Mouse (Mus musculus): ENCODE results near the gene Cenpp.

Gene Cenpp

DNA sequence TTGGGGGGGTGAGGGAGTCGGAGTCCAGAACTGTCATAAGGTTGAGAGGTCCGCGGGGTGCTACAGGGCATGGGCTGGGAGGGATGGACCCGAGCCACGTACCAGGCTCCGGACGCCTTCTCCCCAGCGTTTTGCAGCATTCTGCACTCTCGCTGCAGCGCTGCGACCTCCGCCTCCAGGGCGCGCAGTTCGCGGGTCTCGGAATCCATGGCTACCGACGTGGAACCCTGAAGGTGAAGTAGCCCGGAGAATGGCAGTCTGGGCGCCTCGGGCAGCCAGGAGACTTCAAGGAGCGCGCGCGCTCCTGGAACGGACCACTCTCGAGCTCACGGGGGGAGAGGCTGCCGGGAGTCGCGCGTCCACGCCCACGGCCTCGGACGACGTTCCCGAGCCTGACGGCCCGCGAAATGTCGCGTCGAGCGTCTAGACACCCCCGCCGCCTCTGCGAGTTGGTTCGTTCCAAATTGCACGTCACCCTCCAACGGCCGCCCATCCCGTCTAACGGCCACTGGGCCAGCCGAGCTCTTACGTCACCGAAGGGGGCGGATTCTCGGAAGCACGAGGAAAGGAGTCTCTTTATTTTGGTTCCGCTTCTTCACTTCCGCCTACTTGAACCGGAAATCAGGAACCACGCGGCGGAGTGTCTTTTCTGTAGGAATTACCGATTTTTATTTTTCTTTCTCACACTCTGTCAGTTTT, at the start of gene Cenpp, which contains the start of gene Nol8:
Cenpp (minus strand) TSS at position 305 of the 699 bp plus-strand sequence.
Nol8 (plus strand) TSS at position 598 of the 699 bp plus-strand sequence.
- peak; percentile 99 for DNase-seq

DNA sequence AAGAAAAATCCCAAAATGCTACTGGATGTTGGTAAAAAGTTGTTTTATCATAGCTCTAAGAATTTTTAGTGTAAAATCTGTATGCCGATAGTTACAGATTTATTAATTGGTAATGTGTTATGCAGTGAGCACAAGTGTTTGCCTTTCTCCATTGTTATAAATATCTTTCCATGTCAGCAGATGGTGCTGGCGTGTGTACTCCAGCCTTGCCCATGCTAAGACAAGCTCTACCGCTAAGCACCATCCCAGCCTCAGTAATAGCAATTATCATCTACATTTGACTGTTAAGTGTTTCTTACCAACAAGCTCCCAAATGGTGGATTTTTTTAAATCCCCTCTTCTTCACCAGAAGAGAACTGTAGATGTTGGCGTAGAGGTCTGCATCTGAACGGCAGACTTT, 38.5 kb upstream of the Cenpp start:
- no peak for DNase-seq

DNA sequence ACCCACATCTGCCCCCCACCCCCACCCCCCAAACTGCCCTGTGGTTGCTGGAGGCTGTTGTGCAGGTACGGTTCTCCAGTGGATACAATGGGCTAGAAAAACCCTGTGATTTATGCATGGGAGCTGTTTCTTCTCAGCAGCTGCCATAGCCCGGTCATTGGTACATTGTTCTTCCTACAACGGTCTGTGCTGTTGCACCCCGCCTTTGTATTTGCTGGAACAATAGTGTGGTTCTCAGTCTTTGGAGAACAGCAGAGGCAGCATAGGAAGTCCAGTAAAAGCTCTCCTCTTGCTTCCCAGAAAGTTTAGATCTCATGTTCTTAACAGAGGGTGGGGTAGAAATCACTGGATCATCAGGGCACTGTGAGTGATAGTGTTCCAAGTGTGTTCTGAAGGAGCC, 31.7 kb upstream of the Cenpp start:
- DNase-seq: no peak

DNA sequence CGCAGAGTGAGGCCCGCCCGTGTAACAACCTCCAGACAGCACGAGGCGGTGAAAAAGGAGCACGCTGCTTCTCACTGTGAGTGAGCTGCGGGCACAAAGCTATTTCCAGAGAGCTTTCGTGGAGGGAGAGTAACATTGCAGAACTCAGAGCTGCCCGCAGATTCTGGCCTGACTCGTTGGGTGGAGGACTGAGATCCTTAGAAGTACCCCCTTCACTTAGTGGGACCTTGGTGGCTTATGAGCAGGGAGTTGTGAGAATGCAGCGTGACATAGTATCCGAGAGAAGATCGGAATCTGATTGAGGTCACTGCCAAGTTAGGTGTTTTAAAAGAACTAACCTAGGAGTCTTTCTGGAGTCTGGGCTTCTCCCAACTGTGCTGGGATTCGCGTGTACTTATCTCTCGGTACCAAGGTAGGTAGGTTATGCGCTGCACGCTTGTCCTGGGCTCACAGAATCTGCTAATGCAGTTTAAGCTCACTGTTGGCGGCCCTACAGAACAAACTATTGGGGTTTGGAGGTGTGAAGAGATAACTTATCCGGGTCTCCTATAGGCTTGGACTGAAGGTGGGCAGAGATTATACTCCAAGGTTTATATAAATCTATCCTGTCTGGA, 29.8 kb upstream of the Cenpp start:
- no peak for DNase-seq

DNA sequence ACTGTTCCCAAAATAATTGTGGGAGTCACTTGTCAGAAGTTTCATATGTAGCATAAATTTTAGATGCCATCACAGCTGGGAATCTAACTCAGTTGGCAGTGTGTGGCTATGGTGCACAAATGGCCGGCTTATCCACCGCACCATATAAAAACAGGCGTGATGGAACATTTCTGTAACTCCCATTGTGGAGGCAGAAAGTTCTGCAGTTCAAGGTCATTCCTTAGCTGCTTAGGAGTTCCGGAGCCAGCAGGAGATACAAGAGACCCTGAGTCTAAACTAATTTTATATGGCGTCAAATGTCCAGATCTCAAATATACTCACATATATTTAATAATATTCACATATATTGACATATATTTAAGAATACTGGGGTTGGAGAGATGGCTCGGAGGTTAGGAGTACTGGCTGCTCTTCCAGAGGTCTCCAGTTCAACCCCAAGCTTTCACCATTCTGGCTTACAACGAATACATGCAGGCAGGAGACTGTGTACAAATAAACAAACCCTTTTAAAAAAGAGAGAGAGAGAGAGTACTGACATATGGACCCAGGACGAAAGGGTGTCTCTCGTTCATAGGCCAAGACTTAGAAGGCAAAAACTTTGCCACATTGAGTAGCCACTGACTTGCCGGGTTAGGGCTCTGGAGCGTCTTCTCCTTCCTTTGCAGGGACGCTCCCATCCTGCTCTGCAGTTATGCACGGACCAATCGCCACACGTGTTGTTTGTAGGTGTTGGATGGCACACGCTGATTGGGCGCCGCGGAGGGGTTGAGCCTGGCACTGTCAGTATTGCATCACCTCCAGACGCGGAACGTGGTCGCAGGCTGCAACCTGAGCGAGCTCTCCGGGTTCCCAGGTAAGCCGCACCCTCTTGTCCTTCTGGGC, 29.0 kb upstream of the Cenpp start, which contains the start of gene Iars:
Iars (plus strand) TSS at position 750 of the 882 bp plus-strand sequence.
- peak; percentile 99 for DNase-seq

DNA sequence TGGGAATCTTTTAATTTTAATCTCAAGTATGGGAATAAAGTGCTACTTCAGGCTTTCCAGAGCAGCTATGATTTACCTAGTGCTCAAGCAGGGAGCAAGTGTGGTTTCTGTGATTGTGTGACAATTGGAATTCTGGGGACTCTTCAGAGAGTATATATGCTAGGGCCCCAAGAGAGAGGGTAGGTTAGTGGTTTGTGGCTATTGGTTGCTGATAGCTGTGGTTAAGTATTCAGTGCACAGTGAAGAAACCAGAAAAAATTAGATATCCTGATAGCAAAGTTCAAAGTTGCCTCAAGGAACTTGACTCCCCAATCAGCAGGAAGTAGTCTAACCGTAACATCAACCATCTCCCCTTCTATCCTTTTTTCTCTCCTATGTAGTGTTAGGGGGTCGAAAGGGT, 25.2 kb upstream of the Cenpp start:
- no peak for DNase-seq

DNA sequence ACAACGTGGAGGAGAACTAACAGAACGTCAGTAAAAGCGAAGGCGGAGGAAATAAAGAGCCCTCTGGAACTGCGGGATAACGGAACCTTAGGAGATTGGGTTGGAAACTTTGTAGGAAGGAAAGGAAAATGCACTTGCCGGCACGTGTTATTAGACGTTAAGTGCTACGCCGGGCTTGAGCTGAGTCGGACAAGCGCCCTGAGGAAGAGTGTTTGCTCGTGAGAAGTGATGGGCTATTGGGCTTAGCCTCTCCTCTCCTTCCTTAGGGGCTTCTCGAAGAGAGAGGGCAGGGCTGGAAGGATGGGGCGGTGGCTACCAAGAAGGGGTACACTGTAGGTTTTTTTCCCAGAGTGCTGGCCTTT, 576 bp upstream of the Cenpp start:
- DNase-seq: no peak

DNA sequence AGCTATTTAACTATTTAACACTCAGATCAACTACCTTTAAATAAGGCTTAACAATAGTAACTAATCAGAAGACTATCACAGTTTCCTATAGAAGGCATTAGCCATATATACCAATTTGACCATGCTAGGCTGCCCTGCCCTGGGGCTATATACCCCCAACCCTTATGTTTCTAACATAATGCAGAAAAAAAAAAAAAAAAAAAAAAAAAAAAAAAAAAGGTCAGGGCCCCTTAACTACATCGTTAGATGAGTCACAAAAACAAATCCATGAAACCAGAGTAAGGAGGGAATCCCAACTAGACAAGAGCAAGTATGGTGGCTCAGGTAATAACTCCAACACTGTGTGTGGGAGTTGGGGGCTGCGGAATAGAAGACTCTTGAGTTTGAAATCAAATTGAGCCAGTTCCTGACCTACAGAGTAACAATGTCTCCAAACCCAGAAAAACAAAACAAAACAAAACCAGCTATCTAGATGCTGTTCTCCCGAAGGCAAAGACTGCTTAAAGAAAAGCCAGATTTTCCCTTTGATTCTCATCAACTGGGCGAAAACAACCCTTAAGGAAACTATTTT, 719 bp downstream of the Cenpp start:
- DNase-seq: no peak

DNA sequence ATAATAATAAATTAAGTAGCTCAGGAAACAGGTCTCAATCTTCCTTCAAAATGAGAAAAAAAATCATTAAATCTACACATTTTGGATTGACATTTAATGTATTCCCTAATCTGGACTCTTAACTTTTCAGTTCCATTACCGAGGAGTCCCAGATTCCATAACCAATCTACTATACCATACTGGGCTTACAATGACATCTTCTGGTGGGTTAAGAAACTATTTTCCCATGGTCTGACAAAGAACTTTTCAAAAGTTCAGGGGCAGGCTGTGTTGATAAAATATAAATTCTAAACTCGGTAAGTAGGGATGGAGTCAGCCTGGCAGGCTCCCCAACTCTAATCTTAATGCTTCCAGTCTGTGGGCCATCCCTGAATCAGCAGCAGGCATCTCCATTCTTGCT, 1.4 kb downstream of the Cenpp start:
- no peak for DNase-seq

DNA sequence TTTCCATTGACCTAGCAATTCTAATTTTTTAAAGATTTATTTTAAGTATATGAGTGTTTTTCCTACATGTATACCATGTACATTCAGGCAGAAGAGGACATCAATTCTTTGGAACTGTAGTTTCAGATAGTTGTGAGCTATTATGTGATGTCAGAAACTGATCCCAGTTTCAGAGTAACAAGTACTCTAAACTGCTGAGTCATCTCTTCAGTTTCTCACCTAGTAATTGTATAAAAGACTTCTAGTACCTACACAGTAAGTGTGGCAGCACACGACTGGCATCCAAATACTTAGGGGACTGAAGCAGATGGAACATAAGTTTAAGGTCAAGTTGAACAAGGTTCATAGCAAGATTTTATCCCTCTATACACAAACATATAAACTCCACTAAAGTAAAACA, 6.6 kb downstream of the Cenpp start:
- no peak for DNase-seq

DNA sequence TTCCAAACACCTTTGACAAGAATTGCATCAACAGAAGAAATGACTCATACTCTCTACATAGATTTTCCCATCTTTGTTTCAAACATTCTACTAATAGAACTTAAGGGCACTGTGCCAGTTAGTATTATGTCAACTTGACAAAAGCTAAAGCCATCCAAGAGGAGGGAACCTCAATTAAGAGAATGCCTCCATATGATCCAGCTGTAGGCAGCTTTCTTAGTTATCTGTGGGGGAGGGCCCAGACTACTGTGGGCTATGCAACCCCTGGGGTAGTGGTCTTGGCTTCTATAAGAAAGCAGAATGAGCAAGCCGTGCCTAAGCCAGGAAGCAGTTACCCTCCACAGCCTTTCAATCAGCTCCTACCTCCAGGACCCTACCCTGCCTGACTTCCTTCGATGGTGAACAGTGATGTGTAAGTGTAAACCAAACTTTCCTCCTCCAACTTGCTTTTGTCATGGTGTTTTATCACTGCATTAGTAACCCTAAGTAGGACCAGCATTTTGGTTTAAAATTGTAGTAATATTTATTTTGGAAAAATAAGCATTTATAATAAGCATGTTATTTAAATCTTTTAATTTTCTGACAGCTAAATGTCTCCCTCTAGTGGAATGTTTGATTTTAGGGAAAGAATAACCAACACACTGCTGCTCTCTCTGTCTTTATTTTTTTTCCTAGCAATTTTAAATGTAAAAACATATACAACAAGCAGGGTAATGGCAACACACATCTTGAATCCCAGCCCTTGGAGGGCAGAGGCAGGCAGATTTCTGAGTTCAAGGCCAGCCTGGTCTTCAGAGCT, 7.7 kb downstream of the Cenpp start:
- DNase-seq: no peak

DNA sequence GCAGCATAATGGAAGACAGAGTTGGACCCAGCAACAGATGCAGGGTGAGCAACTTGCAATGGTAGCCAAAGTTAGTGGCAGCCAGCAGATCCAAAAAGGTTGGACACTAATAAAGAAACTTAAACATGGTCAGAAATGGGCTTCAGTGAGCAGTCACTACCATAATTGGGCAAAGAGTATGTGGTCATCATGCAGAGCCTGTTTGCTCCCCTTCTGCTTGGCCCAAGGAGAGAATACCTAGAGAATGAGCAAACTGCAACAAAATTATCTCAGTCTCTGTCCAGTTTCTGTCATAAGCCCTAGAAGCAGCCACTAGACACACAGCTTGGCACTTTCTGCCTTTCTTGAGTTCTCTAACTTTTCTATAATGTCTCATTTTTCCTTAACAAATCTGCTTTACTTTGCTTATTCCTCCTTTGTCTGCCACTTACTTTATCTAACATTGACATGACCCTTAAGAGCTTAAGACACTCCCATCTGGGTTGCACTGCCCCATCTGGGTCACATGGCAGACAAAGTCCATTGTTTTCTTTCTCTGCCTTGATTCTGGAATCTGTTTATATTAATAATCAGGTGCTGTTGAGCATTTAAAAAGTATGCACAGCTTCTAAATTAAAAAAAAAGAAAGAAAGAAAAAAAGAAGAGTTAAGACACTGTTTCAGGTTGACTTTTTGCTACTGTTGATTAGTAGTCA, 8.8 kb downstream of the Cenpp start:
- DNase-seq: no peak

DNA sequence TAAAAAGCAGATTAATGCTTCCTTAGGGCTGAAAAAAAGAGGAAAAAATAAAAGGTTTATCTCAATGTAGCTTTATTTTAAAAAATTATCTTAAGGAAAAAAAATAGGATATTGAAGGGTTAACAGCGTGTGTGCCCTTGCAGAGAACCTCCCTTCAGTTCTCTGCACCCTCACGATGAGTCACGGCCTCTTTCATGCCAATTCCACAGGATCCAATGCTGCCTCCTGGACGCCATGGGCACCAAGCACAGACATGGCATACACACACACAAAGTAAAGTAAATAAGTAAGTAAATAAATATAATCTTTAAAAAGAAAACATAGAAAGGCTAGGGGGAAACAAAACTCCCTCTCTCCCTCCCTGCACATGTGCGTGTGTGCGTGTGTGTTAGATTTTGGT, 9.9 kb downstream of the Cenpp start:
- DNase-seq: no peak

DNA sequence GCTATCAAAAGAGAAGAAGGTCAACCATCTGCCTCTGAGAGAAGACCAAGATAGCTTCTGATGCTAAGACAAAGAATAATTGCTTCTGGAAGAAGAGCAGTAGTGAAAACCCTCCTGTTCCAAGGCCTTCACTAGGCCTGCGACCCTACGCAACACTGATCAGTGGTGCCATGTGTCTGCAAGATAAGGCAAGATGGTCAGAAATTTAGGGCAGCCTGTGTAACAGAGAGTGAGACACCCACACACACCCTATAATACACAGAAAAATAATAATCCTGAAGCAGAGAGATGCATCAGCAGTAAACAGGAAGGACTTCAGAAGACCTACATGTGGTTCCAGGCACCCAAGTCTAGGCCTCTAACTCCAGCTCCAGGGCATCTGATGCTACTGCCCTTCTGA, 12.6 kb downstream of the Cenpp start:
- DNase-seq: no peak

DNA sequence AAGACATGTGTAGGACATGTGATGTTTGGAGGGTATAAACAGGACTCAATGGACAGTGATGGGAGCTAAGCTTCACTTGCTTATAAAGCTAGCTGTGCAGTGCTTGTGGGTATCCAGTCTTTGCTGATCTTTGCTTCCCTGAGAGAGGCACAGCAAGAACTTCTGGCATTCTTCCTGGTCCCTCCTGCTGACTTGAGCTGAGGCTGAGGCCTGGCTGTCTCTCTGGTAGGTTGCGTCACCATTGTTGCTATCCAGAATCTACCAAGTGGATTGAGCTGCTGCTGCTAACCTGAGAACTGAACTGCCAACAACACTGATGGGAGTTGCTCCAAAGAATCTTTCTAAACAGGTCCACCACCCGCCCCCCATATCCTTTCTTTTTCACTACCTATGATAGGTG, 23.5 kb downstream of the Cenpp start:
- DNase-seq: no peak

DNA sequence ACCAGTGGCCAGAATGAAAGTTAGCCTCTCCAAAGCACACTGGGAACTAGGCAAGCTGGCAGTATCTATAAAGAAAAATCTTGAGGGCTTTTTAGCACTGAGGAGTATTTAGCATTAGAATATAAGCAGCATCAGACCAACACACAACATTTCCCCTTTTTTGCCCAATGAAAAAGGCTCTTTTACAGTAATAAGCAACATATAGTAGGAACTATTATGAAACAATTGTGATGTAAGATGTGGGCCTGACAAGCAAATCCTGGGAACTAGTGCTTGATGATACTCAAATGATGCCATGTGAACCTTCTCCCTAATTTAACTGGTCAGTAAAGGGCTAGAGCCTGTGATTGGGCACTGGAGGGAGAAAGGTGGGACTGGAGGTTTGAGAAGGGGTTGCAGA, 24.4 kb downstream of the Cenpp start:
- DNase-seq: no peak

DNA sequence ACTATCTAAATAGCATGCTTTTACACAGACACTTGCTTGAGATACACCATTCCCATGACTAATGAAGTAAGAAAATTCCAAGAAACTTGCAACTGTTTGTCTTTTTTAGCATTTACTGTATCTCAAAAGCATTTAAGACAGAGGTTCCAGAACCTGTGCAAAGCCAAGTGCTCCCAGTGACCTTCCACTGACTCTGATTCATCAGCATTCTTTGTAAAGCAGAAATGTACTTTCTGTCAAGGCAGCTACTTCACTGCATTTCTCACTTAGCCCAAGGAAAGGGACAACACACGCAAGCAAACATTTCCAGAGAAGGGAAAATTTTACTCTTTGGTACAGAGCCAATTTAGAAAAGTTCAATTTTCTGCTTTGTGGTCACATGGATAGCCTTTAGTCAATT, 29.4 kb downstream of the Cenpp start:
- no peak for DNase-seq

DNA sequence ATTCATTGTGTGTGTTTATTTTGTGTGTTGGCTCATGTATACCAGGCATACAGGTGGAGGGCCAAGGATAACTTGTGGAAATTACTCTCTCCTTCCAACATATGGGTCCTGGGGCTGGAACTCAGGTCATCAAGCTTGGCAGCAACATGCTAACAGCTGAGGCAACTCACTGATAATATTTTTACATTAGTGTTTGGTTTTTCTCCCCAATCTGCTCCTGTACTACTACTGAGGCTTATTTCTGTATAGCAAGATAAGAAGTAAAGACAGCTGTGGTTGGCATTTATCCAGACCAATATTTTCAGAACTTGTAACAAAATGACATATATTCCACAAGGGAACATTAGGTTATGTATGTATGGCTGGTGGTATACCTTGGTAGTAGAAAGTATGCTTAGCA, 34.2 kb downstream of the Cenpp start:
- DNase-seq: no peak

DNA sequence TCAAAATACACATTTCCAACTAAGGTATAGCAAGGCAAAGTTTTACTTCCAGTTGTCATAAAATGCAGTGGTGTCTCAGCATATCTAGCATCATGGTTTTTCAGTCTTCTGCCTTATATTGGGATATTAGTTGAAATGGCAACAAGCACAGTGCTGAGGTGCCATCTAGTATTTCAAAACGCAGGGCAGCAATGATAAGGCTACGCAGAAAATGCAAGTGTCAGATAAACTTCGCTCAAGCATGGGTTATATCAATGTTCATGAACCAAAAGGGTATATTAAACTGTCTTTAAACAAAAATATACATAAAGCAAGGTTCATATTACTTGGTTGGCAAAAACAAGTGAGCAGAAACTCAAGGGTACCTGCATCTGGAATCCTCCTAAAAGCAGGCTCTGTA, 35.6 kb downstream of the Cenpp start:
- DNase-seq: no peak

DNA sequence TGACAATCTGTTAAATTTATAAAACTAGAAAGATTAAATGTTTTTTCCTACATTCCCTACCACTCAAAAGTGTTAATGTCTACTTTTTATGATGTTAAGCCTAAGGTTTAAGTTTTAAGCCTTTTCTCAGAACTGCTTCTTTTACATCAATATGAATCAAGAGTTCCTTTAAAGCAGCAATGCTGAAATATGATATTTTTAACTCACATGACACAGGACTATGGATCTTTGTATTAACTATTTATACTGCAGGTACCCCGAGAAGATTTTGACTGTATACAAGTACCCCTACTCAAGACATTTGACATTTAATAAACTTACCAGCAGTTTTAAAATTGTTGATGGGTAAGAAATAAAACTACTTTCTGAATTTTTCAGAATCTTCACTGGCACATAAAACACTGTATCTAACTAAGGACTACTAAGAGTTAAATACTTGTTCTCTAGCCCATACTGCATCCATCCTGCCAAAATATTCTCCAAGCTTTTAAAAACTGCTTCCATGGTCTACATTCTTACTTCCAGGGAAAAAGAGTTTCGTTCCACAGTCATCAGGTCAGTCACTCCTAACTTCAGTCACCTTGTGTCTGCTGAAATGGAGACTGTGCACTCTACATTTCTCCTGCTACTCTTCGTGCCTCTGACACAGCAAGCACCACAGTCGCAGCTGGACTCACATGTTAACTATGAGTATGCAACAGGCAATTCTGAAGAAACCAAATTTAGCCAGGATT, 43.8 kb downstream of the Cenpp start:
- DNase-seq: no peak

DNA sequence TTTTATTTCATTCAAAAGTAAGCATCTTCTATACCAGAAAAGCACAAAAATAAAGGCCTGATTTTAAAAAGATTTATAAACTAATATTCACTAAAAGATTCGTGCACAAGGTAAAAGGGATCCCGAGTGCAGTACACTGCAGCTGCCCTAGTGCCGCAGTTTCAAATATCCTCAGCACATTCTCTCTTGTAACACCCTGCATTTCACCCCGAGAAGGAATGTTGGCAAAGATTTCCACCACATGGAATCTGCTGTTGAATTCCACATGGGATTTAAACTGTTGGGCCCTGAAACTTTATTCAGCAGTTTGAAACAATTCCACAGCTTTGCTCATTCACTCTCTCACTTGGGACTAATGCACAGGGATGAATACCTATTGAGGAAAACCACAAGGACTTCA, 44.9 kb downstream of the Cenpp start, which contains the start of gene Ogn:
Ogn (plus strand) TSS at position 333 of the 400 bp plus-strand sequence.
- no peak for DNase-seq

All from kidney, adult 18-20 months (tissue).